Mouse (Mus musculus) stomach, postnatal 0 days (tissue): ENCODE measurements around the gene Rtn2.

Experiments used
- CTCF ChIP-seq: IDR thresholded peaks from 2 replicates; pipeline ENCODE4 v1.5.1; 2016; ENCODE audit warnings: antibody characterized with exemption, low read depth, mild to moderate bottlenecking, moderate library complexity
- EP300 ChIP-seq: optimal IDR thresholded peaks from 2 replicates; pipeline ENCODE3; 2016; ENCODE audit warnings: antibody characterized with exemption

GRCm38 (mm10) chr7:19319906-19320305 is 37.5 kb downstream of the Rtn2 start:
- TF ChIP-seq CTCF (peak; percentile 34; the same call in 1 of the 2 replicates), EP300 (no peak)
